Mouse (Mus musculus) megakaryocyte, adult 5-6 weeks (primary cell): ENCODE data around the gene Kif1a. TPM values are rescaled to one million over a fixed set of nuclear protein-coding genes. Genes with fewer than 3 reads are reported as not detected.

ENCODE experiments used
- ATAC-seq: 2 replicates; pipeline ENCODE4 v1.8.0; 2016; ENCODE audit warnings: mild to moderate bottlenecking, inconsistent platforms; ENCODE audit not compliant: poor library complexity, severe bottlenecking
- total RNA-seq, 2 experiments: library from RNA; stranded (forward) in 1 of 2; stranded (reverse) in 1 of 2; fragments of 153-499, 151-499 nt in 1 of 2; fragments of 221-1000, 200-1000 nt in 1 of 2; gene quantifications; 2 replicates each; pipeline versions ENCODE4 v1.2.3 to v1.2.4; 2015 to 2017

Gene Kif1a
- total RNA-seq, 2 experiments from 2014 or later, result not detected

GRCm38 (mm10) chr1:93029387-93029786, 72.4 kb downstream of the Kif1a start:
- peak; percentile 33; the same call in 1 of the 2 replicates for ATAC-seq

GRCm38 (mm10) chr1:93026600-93026999, 75.2 kb downstream of the Kif1a start:
- ATAC-seq, result no peak

DNA sequence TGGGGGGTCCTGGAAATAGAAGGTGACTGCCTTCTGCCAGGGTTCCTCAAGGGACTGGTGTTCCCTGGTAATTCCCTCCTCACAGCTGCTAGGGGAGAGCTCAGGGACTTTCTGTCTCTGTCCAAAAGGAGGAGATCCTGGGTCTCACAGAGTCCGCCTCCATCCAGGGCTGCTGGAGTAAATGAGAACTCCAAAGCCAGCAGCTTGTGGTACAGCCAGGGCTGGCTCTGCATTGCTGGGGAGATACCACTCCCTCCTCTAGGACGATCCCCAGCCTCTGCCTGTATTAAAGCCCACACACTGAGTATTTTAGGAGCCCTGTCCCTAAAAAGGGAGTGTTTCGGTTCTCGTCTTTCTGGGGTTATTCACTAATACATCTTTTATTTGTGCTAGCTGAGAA, 81.1 kb downstream of the Kif1a start:
- ATAC-seq, result no peak

DNA sequence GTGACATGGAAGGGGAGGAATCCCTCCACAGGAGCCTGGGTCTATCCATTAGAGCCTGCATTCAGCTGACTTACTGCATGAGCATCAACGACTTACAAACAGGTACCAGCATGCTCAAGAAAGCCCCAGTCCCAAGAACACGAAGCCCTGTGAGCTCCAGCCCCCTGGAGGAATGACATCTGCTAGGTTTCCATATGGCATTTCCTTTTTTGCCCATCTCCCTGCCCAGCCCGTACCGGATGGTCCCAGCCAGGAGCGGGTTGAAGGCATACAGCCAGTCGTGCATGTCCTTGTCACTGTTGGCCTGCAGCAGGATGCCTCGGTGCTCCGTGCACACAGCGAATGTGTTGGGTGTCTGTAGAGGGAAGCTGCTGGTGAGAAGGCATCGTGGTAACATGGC, 83.0 kb downstream of the Kif1a start:
- ATAC-seq, result no peak

- ATAC-seq, result no peak
Measured at GRCm38 (mm10) chr1:93015136-93015535, 86.6 kb downstream of the Kif1a start.

- ATAC-seq, result peak; percentile 86
Measured at GRCm38 (mm10) chr1:93014460-93014859, 87.3 kb downstream of the Kif1a start.

DNA sequence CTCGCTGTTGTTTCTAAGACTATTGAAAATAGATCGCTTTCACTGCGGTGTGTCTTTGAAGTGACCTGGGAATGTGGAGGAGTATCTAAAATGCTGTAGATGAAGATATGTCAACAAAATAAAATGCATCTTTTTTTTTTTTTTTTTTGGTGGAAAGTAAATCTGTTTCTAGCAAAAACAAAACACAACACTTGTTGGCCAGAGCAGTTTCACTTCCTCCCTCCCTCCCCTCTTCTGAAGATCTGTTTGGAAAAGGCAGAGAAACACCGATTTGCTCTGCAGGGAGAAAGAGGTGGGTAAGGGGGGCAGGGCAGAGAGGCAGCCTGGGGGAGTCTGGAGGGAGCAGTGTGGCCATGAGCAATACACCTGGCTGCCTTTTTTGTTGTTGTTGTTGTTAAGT, 88.4 kb downstream of the Kif1a start:
- no peak for ATAC-seq

DNA sequence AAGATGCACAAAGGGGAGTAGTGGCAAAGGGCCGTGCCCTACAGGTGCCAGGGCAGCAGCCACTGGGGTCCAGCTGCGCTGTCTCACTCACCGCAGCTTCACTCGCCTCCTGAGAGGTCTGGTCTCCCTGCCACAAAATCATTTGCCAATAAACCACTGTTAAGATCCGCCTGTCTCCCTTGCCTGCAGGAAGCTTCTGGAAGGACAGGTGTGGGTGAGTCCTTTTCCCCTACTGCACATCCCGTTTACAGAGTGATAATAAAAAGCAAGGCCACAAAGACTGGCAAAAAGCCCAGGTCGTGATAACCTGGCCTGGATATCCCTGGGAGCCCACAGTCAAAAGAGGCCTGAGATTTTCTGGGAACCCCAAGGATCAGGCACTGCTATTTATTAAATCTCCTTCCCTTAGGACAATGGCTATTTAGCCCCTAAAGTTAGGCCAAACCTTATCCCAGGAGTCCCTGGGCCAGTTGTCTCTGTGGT, 89.6 kb downstream of the Kif1a start:
- ATAC-seq, result no peak

GRCm38 (mm10) chr1:93010731-93011130, 91.0 kb downstream of the Kif1a start:
- no peak for ATAC-seq

GRCm38 (mm10) chr1:93009196-93009595, 92.6 kb downstream of the Kif1a start:
- no peak for ATAC-seq

DNA sequence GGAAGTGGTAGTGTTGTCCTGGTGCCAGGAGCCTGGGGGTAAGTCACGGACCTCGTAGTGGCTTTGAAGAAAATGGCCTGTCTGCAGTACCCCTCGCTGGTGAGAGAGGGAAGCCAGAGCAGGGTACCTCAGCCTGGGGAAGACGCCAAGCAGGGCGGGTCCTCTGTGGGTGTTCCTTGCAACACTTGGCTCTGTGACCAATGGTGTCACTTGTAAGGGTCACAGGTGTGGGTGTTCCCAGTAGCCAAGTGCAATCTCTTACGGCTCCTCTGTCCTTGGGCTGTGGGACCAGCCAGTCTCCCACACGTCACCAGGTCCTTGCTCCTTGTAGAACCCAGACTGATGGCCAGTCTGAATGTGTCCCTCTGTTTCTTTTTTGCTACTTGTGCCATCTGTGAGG, 95.7 kb downstream of the Kif1a start, which contains the start of gene Aqp12:
Aqp12 (plus strand) TSS at position 274 of the 400 bp plus-strand sequence.
- ATAC-seq, result no peak

DNA sequence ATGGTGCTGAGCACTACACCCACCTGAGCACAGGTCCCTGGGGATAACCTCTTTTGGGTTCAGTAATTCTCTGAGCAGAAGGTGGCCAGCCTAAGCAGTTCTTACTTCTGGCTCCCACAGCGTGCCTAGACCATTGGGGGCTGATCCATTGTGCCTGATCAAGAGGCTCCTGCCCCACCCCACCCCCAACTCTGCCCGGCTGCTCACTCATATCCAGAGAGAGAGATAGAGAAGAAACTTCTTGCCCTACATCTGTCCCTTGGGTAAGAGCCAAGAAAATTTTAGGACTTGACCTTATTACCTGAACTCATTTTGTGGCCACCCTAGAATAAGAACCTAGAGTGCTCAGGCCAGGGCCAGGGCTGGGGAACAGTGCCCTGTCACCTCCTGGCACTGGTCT, 108.9 kb downstream of the Kif1a start:
- ATAC-seq, result no peak

DNA sequence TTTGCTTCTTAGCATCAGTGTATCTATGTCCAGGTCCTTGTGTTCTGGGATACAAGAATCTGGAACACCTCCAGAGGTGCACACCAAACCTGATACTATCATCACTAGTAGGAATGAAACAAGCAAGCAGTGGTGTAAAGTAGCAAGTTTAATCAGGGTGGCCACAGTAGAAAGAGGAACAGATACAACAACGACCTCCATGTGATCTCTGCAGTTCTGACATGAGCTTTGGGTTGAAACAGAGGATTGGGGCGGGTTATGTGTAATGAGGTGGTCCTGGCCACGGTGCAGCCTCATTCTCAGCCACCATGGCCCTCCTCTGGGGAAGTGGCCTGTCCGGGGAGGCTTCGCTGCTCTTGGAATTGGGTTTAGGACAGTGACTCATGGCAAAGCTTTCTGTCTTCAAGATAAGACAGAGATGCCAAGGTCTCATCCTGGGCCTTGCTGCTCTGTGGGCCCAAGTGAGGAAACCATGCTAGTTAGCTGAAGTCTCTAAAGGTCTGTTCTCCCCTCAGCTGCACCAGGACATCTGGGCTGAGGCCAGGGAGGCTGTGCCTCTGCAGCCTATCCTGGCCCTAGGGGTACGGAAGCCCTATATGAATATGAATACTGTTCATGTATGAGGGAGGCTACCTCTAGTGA, 109.4 kb downstream of the Kif1a start:
- ATAC-seq, result peak; percentile 80

- ATAC-seq, result no peak
Measured at GRCm38 (mm10) chr1:92989891-92990290, 111.9 kb downstream of the Kif1a start.

GRCm38 (mm10) chr1:92988894-92989293, 112.9 kb downstream of the Kif1a start:
- ATAC-seq, result no peak

GRCm38 (mm10) chr1:92984999-92985398, 116.8 kb downstream of the Kif1a start:
- no peak for ATAC-seq

DNA sequence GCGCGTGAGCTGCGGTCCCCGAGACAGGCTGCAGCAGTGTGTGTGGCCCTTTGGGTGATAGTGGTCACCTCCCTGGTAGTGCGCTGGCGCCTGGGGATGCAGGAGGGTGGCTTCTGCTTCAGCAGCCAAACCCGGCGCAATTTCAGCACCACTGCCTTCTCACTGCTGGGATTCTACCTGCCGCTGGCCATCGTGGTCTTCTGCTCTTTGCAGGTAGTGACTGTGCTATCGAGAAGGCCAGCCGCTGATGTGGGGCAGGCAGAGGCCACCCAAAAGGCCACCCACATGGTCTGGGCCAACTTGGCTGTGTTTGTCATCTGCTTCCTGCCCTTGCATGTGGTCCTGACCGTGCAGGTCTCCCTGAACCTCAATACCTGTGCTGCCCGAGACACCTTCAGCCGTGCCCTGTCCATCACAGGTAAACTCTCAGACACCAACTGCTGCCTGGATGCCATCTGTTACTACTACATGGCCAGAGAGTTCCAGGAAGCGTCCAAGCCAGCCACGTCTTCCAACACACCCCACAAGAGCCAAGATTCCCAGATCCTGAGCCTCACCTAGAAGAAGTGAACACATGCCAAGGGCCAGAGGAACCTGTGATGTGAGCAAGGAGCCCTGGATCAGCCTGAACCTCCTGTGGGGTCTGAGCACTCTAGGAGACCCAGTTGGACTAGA, 118.7 kb downstream of the Kif1a start:
- no peak for ATAC-seq

DNA sequence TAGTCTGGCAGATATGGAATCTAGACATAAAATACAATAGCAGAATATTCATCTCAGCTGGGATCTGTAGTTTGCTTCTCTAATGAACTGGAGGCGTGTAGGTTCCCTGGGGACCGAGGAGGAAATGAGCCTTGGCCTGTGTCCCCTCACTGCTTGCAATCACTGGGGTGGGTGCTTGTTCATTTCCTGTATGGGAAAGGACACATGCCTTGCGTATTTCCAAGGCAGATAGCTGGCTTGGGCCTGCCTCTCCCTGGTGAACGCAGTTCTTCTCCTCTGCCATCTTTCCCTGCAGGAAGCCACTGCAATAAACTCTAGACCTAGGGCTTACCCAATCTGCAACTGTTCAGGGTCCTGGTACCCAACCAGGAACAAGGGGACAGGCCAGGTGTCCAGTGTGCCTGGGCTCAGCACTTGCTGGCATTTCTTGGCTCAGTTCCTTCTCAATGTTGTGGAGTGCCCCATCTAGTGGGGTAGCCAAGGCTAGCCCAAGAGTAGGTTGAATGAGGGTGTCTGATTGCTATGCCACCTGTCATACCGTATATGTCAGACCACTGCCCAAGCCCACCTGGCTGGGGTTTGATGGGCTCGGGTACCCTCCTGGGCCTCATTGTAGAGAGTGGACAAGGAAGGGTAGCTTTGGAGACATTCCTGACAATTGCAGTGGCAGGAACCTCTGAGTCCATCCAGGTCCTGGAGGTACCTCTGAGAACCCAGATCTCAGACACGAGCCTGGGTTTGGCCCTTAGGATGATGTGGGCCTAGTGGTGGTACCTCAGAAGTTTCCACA, 120.5 kb downstream of the Kif1a start:
- peak; percentile 37; the same call in 1 of the 2 replicates for ATAC-seq

GRCm38 (mm10) chr1:92979073-92979602, 122.6 kb downstream of the Kif1a start:
- ATAC-seq, result no peak

- ATAC-seq, result peak; percentile 63
Measured at GRCm38 (mm10) chr1:92978645-92979044, 123.1 kb downstream of the Kif1a start.

- no peak for ATAC-seq
Measured at GRCm38 (mm10) chr1:92976141-92976566, 125.6 kb downstream of the Kif1a start.
